Mouse (Mus musculus) embryonic fibroblast, embryonic 13.5 days (primary cell): ENCODE data around the gene Foxd2.

Source experiments
- CTCF ChIP-seq: IDR thresholded peaks from 2 replicates; pipeline ENCODE4 v1.5.1; 2011; ENCODE audit warnings: mild to moderate bottlenecking, control low read depth, low read length, moderate library complexity, borderline replicate concordance; ENCODE audit not compliant: insufficient read depth
- POLR2A ChIP-seq: IDR thresholded peaks from 2 replicates; pipeline ENCODE4 v1.6.1; 2011; ENCODE audit warnings: low read depth, mild to moderate bottlenecking, control low read depth, low read length, moderate library complexity

- TF ChIP-seq CTCF, result no peak
- TF ChIP-seq POLR2A, result no peak
Measured at GRCm38 (mm10) chr4:114882232-114882631, 26.4 kb downstream of the Foxd2 start.
